Mouse (Mus musculus) MEL (cell line): Measurements from ENCODE around the gene Ncaph2.

Experiments used
- CTCF ChIP-seq, 3 experiments: IDR thresholded peaks in 2 of 3; conservative IDR thresholded peaks in 1 of 3; 2 replicates each; pipeline ENCODE4 v1.5.1; 2011 to 2012; ENCODE audit warnings: low read length in 3 of 3, low read depth in 2 of 3, mild to moderate bottlenecking in 2 of 3, improper control_type of control experiment in 1 of 3, inconsistent platforms in 1 of 3, mixed read lengths in 1 of 3, moderate library complexity in 1 of 3; ENCODE audit not compliant: control insufficient read depth in 1 of 3, insufficient read depth in 1 of 3, poor library complexity in 1 of 3, severe bottlenecking in 1 of 3
- EP300 ChIP-seq, 2 experiments: IDR thresholded peaks; 2 replicates each; pipeline ENCODE4 v1.6.1; 2011; ENCODE audit warnings: improper control_type of control experiment in 2 of 2, low read length in 2 of 2, low read depth in 1 of 2, mild to moderate bottlenecking in 1 of 2
- GABPA ChIP-seq: IDR thresholded peaks from 2 replicates; pipeline ENCODE4 v1.6.1; 2012; ENCODE audit warnings: low read depth, mild to moderate bottlenecking, inconsistent platforms, low read length, improper control_type of control experiment, moderate library complexity
- MAX ChIP-seq: IDR thresholded peaks from 2 replicates; pipeline ENCODE4 v1.6.1; 2011; ENCODE audit warnings: low read length, improper control_type of control experiment
- MEF2A ChIP-seq: IDR thresholded peaks from 2 replicates; pipeline ENCODE4 v1.6.1; 2014; ENCODE audit warnings: low read depth, mild to moderate bottlenecking, inconsistent platforms, low read length, improper control_type of control experiment; ENCODE audit not compliant: poor library complexity, insufficient replicate concordance, severe bottlenecking; ENCODE audit errors: extremely low read depth
- POLR2A ChIP-seq, 2 experiments: IDR thresholded peaks; 2 replicates each; pipeline ENCODE4 v1.6.1; 2011 to 2012; ENCODE audit warnings: low read length in 2 of 2, mild to moderate bottlenecking in 2 of 2, control low read depth in 1 of 2, improper control_type of control experiment in 1 of 2, low read depth in 1 of 2, moderate library complexity in 1 of 2; ENCODE audit not compliant: control insufficient read depth in 1 of 2, insufficient read depth in 1 of 2, poor library complexity in 1 of 2
- TAL1 ChIP-seq: IDR thresholded peaks from 2 replicates; pipeline ENCODE4 v1.6.1; 2012; ENCODE audit warnings: mild to moderate bottlenecking, inconsistent platforms, low read length, moderate library complexity, mixed read lengths
- TCF12 ChIP-seq: IDR thresholded peaks from 2 replicates; pipeline ENCODE4 v1.6.1; 2014; ENCODE audit warnings: low read depth, mild to moderate bottlenecking, inconsistent platforms, low read length, improper control_type of control experiment, moderate library complexity
- ZC3H11A ChIP-seq: IDR thresholded peaks from 2 replicates; pipeline ENCODE4 v1.6.1; 2012; ENCODE audit warnings: low read depth, mild to moderate bottlenecking, inconsistent platforms, low read length, improper control_type of control experiment
- ZMIZ1 ChIP-seq: IDR thresholded peaks from 2 replicates; pipeline ENCODE4 v1.6.1; 2012; ENCODE audit warnings: low read depth, mild to moderate bottlenecking, inconsistent platforms, low read length, improper control_type of control experiment, moderate library complexity
- ZNF384 ChIP-seq: IDR thresholded peaks from 2 replicates; pipeline ENCODE4 v1.6.1; 2012; ENCODE audit warnings: low read depth, mild to moderate bottlenecking, inconsistent platforms, low read length, improper control_type of control experiment

DNA sequence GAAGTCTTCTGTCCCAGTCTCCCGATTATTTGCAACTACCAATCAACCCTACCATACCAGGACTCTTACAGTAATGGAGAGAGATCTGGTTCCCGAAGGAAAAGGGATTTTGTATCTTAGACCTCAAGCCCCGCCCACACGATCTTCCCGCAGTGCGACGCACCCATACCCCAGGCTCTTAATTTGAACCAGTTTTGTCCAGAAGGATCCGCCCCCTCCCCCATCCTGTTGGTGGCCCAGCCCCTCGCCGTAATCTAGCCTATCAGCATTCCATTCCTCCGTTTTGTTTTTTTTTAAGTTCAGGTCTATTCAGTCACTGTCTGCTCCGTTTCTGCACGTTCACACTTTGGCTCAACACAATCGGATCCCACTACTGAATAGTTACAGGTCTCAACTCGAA, 853 bp downstream of the Ncaph2 start:
- TF ChIP-seq GABPA (no peak), TCF12 (0 out of 2 replicates have a peak, but pooled peaks have one; percentile 34), ZNF384 (peak; percentile 95), CTCF (IDR thresholded peaks at IDR 0.05 in 2 of 3, conservative IDR thresholded peaks at IDR 0.05 in 1 of 3; ENCODE audit: control insufficient read depth in 1 of 3, insufficient read depth in 1 of 3, low read depth in 2 of 3, low read length in 3 of 3, poor library complexity in 1 of 3, severe bottlenecking in 1 of 3) (no peak), TAL1 (no peak), MAX (peak; percentile 49), ZMIZ1 (no peak; the same call in 1 of the 2 replicates), POLR2A (IDR thresholded peaks at IDR 0.05; ENCODE audit: control insufficient read depth in 1 of 2, insufficient read depth in 1 of 2, low read depth in 1 of 2, low read length in 2 of 2, poor library complexity in 1 of 2) (peak in 1 of 2 experiments; percentile 36; a peak in 2 of 4 replicates), EP300 (IDR thresholded peaks at IDR 0.05; ENCODE audit: low read depth in 1 of 2, low read length in 2 of 2) (peak in 1 of 2 experiments; percentile 20; a peak in 1 of 4 replicates), ZC3H11A (no peak), MEF2A (no peak)
